Mouse (Mus musculus): ENCODE measurements at regions not wholly inside any gene's neighbourhood (a gene's known extent, or its start where the extent isn't known, plus 50 kb on each side); places are given as distances from the start of the nearest gene placed in this dataset.

GRCm38 (mm10) chr14:60525979-60526378 lies 107.8 kb upstream of the Spata13 start:
- CTCF ChIA-PET = interaction anchor here (0.8 to 1.7 kb wide), 6 partner anchors 9 to 171 kb away, joined by 3 to 14 read pairs (median 6); no protein-coding TSS in a partner anchor
- POLR2A ChIA-PET = no interaction called here

GRCm38 (mm10) chr14:60526832-60527231 lies 107.0 kb upstream of the Spata13 start:
- no peak for ATAC-seq
- in situ Hi-C loops (cut with MboI; ENCODE audit: low pct_unique_long_range_greater_than_20kb) = no loop called here
- no peak for DNase-seq (ENCODE audit: low read depth, low spot score)
- peaks cover 13% of the 10 kb centered on the region for H3K27me3 ChIP-seq
- POLR2A ChIA-PET = no interaction called here
- no peak for TF ChIP-seq CTCF (IDR thresholded peaks at IDR 0.05)
- CTCF ChIA-PET = no interaction called here

More at GRCm38 (mm10) chr14:60525979-60526378, 107.8 kb upstream of the Spata13 start:
- DNase-seq (ENCODE audit: low read depth, low spot score) (no peak), ATAC-seq (no peak)
- H3K27me3 ChIP-seq = peaks cover 14% of the 10 kb centered on the region
- in situ Hi-C loops (cut with MboI; ENCODE audit: low pct_unique_long_range_greater_than_20kb) = no loop called here
- TF ChIP-seq CTCF (IDR thresholded peaks at IDR 0.05) = no peak

GRCm38 (mm10) chr14:60527951-60528350 lies 105.8 kb upstream of the Spata13 start:
- TF ChIP-seq CTCF (IDR thresholded peaks at IDR 0.05) = no peak
- DNase-seq (ENCODE audit: low read depth, low spot score) = no peak
- CTCF ChIA-PET = no interaction called here
- in situ Hi-C loops (cut with MboI; ENCODE audit: low pct_unique_long_range_greater_than_20kb) = no loop called here
- POLR2A ChIA-PET = no interaction called here
- ATAC-seq = no peak
- H3K27me3 ChIP-seq = peaks cover 3% of the 10 kb centered on the region

- H3K27me3 ChIP-seq = peaks cover 2% of the 10 kb centered on the region
- in situ Hi-C loops (cut with MboI; ENCODE audit: low pct_unique_long_range_greater_than_20kb) = no loop called here
- TF ChIP-seq CTCF (IDR thresholded peaks at IDR 0.05) = no peak
- POLR2A ChIA-PET = no interaction called here
- ATAC-seq = no peak
- CTCF ChIA-PET = interaction anchor here (1.5 kb wide), 1 partner anchor 15 kb away, joined by 5 read pairs; no protein-coding TSS in a partner anchor
- no peak for DNase-seq (ENCODE audit: low read depth, low spot score)
Observed at GRCm38 (mm10) chr14:60528520-60528919, 105.3 kb upstream of the Spata13 start.

- ChIA-PET CTCF (interaction anchor here (1.5 kb wide), 1 partner anchor 15 kb away, joined by 5 read pairs; no protein-coding TSS in a partner anchor), POLR2A (no interaction called here)
- DNase-seq (ENCODE audit: low read depth, low spot score) (peak; percentile 42), ATAC-seq (no peak)
- TF ChIP-seq CTCF (IDR thresholded peaks at IDR 0.05) = peak; percentile 24
- H3K27me3 ChIP-seq = peaks cover 2% of the 10 kb centered on the region
- in situ Hi-C loops (cut with MboI; ENCODE audit: low pct_unique_long_range_greater_than_20kb) = no loop called here
Observed at GRCm38 (mm10) chr14:60529022-60529421, 104.8 kb upstream of the Spata13 start.

GRCm38 (mm10) chr14:60529646-60530347 lies 104.0 kb upstream of the Spata13 start:
- no peak for TF ChIP-seq CTCF (IDR thresholded peaks at IDR 0.05)
- POLR2A ChIA-PET = no interaction called here
- H3K27me3 ChIP-seq = no peaks in the 10 kb centered on the region
- CTCF ChIA-PET = interaction anchor here (1.1 to 1.5 kb wide), 2 partner anchors 16 to 163 kb away, joined by 3 to 5 read pairs; no protein-coding TSS in a partner anchor
- DNase-seq (ENCODE audit: low read depth, low spot score) = no peak
- in situ Hi-C loops (cut with MboI; ENCODE audit: low pct_unique_long_range_greater_than_20kb) = loop anchor here (10.0 kb wide), 1 partner anchor 65 kb away; no protein-coding TSS in a partner anchor
- ATAC-seq = no peak

- no peak for ATAC-seq
- in situ Hi-C loops (cut with MboI; ENCODE audit: low pct_unique_long_range_greater_than_20kb) = loop anchor here (10.0 kb wide), 1 partner anchor 64 kb away; no protein-coding TSS in a partner anchor
Observed at GRCm38 (mm10) chr14:60530348-60530711, 103.5 kb upstream of the Spata13 start.

GRCm38 (mm10) chr14:60530973-60531372 lies 102.8 kb upstream of the Spata13 start:
- CTCF ChIA-PET = interaction anchor here (0.9 to 1.1 kb wide), 2 partner anchors 9 to 162 kb away, joined by 3 read pairs; no protein-coding TSS in a partner anchor
- H3K27me3 ChIP-seq = peaks cover 4% of the 10 kb centered on the region
- POLR2A ChIA-PET = no interaction called here
- DNase-seq (ENCODE audit: low read depth, low spot score) (no peak), ATAC-seq (no peak)
- no peak for TF ChIP-seq CTCF (IDR thresholded peaks at IDR 0.05)
- in situ Hi-C loops (cut with MboI; ENCODE audit: low pct_unique_long_range_greater_than_20kb) = loop anchor here (10.0 kb wide), 1 partner anchor 64 kb away; no protein-coding TSS in a partner anchor

More at GRCm38 (mm10) chr14:60530348-60530711, 103.5 kb upstream of the Spata13 start:
- POLR2A ChIA-PET = no interaction called here
- CTCF ChIA-PET = interaction anchor here (1.1 kb wide), 1 partner anchor 163 kb away, joined by 3 read pairs; no protein-coding TSS in a partner anchor
- peaks cover 4% of the 10 kb centered on the region for H3K27me3 ChIP-seq
- TF ChIP-seq CTCF (IDR thresholded peaks at IDR 0.05) = no peak
- DNase-seq (ENCODE audit: low read depth, low spot score) = no peak

- peak; percentile 38 for TF ChIP-seq CTCF (IDR thresholded peaks at IDR 0.05)
- POLR2A ChIA-PET = no interaction called here
- H3K27me3 ChIP-seq = peaks cover 4% of the 10 kb centered on the region
- DNase-seq (ENCODE audit: low read depth, low spot score) (no peak), ATAC-seq (no peak)
- CTCF ChIA-PET = no interaction called here
- in situ Hi-C loops (cut with MboI; ENCODE audit: low pct_unique_long_range_greater_than_20kb) = loop anchor here (10.0 kb wide), 1 partner anchor 63 kb away; no protein-coding TSS in a partner anchor
Observed at GRCm38 (mm10) chr14:60531766-60532165, 102.0 kb upstream of the Spata13 start.

GRCm38 (mm10) chr14:60533452-60534224 lies 100.2 kb upstream of the Spata13 start:
- H3K27me3 ChIP-seq = peaks cover 13% of the 10 kb centered on the region
- no peak for ATAC-seq
- POLR2A ChIA-PET = no interaction called here
- in situ Hi-C loops (cut with MboI; ENCODE audit: low pct_unique_long_range_greater_than_20kb) = loop anchor here (10.0 kb wide), 1 partner anchor 61 kb away; no protein-coding TSS in a partner anchor
- CTCF ChIA-PET = no interaction called here
- no peak for TF ChIP-seq CTCF (IDR thresholded peaks at IDR 0.05)
- DNase-seq (ENCODE audit: low read depth, low spot score) = no peak

Measured in Patski (cell line).